Mouse (Mus musculus): ENCODE results near the gene Efhc1. TPM values are rescaled to one million over a fixed set of nuclear protein-coding genes. Genes with fewer than 3 reads are reported as not detected.

The Efhc1 gene
- polyA plus RNA-seq, 1 experiment: 0.13 TPM

GRCm38 (mm10) chr1:20980553-20980952, 29.1 kb downstream of the Efhc1 start:
- Histone ChIP-seq H3K4me3 (ENCODE audit: extremely low read depth, insufficient read depth, insufficient read length) (no peak overlapping the region), H3K27me3 (ENCODE audit: control insufficient read depth, insufficient read depth, low read length) (no peaks in the 10 kb centered on the region), H3K4me1 (ENCODE audit: control insufficient read depth, insufficient read depth, insufficient read length) (peaks cover 5% of the 10 kb centered on the region), H3K27ac (ENCODE audit: insufficient read depth, low read length) (no peak overlapping the region), H3K36me3 (ENCODE audit: control insufficient read depth, insufficient read depth, low read length) (no peaks in the 10 kb centered on the region)
- WGBS: 95% methylated on average over 1 of the region's 1 CpGs
- no peak for DNase-seq (ENCODE audit: low read depth in 1 of 2, low spot score in 2 of 2)
- TF ChIP-seq CTCF (IDR thresholded peaks at IDR 0.05; ENCODE audit: extremely low read depth, insufficient read depth, insufficient read length, insufficient replicate concordance) (no peak), POLR2A (IDR thresholded peaks at IDR 0.05; ENCODE audit: low read depth, low read length) (no peak)

GRCm38 (mm10) chr1:20981764-20982163, 30.3 kb downstream of the Efhc1 start:
- 86% methylated on average over 6 of the region's 6 CpGs for WGBS
- Histone ChIP-seq H3K4me3 (ENCODE audit: extremely low read depth, insufficient read depth, insufficient read length) (no peak overlapping the region), H3K4me1 (ENCODE audit: control insufficient read depth, insufficient read depth, insufficient read length) (peaks cover 5% of the 10 kb centered on the region), H3K27me3 (ENCODE audit: control insufficient read depth, insufficient read depth, low read length) (no peaks in the 10 kb centered on the region), H3K27ac (ENCODE audit: insufficient read depth, low read length) (no peak overlapping the region), H3K36me3 (ENCODE audit: control insufficient read depth, insufficient read depth, low read length) (no peaks in the 10 kb centered on the region)
- DNase-seq (ENCODE audit: low read depth in 1 of 2, low spot score in 2 of 2): no peak
- no peak for TF ChIP-seq CTCF (IDR thresholded peaks at IDR 0.05; ENCODE audit: extremely low read depth, insufficient read depth, insufficient read length, insufficient replicate concordance)
- TF ChIP-seq POLR2A (IDR thresholded peaks at IDR 0.05; ENCODE audit: low read depth, low read length): no peak

GRCm38 (mm10) chr1:20984103-20984502, 32.7 kb downstream of the Efhc1 start:
- no peak for DNase-seq (ENCODE audit: low read depth in 1 of 2, low spot score in 2 of 2)
- no peak overlapping the region for H3K4me3 ChIP-seq (ENCODE audit: extremely low read depth, insufficient read depth, insufficient read length)
- H3K27ac ChIP-seq (ENCODE audit: insufficient read depth, low read length): no peak overlapping the region
- H3K36me3 ChIP-seq (ENCODE audit: control insufficient read depth, insufficient read depth, low read length): no peaks in the 10 kb centered on the region
- no peaks in the 10 kb centered on the region for H3K27me3 ChIP-seq (ENCODE audit: control insufficient read depth, insufficient read depth, low read length)
- TF ChIP-seq POLR2A (IDR thresholded peaks at IDR 0.05; ENCODE audit: low read depth, low read length) (no peak), CTCF (IDR thresholded peaks at IDR 0.05; ENCODE audit: extremely low read depth, insufficient read depth, insufficient read length, insufficient replicate concordance) (no peak)
- peaks cover 5% of the 10 kb centered on the region for H3K4me1 ChIP-seq (ENCODE audit: control insufficient read depth, insufficient read depth, insufficient read length)
- 84% methylated on average over 2 of the region's 2 CpGs for WGBS

GRCm38 (mm10) chr1:20984582-20984981, 33.2 kb downstream of the Efhc1 start:
- no peak for DNase-seq (ENCODE audit: low read depth in 1 of 2, low spot score in 2 of 2)
- Histone ChIP-seq H3K4me3 (ENCODE audit: extremely low read depth, insufficient read depth, insufficient read length) (no peak overlapping the region), H3K27me3 (ENCODE audit: control insufficient read depth, insufficient read depth, low read length) (no peaks in the 10 kb centered on the region), H3K36me3 (ENCODE audit: control insufficient read depth, insufficient read depth, low read length) (no peaks in the 10 kb centered on the region), H3K4me1 (ENCODE audit: control insufficient read depth, insufficient read depth, insufficient read length) (peaks cover 5% of the 10 kb centered on the region), H3K27ac (ENCODE audit: insufficient read depth, low read length) (no peak overlapping the region)
- TF ChIP-seq CTCF (IDR thresholded peaks at IDR 0.05; ENCODE audit: extremely low read depth, insufficient read depth, insufficient read length, insufficient replicate concordance) (no peak), POLR2A (IDR thresholded peaks at IDR 0.05; ENCODE audit: low read depth, low read length) (no peak)
- 57% methylated on average over 4 of the region's 4 CpGs for WGBS

- no peaks in the 10 kb centered on the region for H3K27me3 ChIP-seq (ENCODE audit: control insufficient read depth, insufficient read depth, low read length)
- no peaks in the 10 kb centered on the region for H3K36me3 ChIP-seq (ENCODE audit: control insufficient read depth, insufficient read depth, low read length)
- H3K4me1 ChIP-seq (ENCODE audit: control insufficient read depth, insufficient read depth, insufficient read length): peaks cover 5% of the 10 kb centered on the region
- DNase-seq (ENCODE audit: low read depth in 1 of 2, low spot score in 2 of 2): no peak
- WGBS: 18% methylated on average over 10 of the region's 10 CpGs
- no peak overlapping the region for H3K4me3 ChIP-seq (ENCODE audit: extremely low read depth, insufficient read depth, insufficient read length)
- no peak for TF ChIP-seq CTCF (IDR thresholded peaks at IDR 0.05; ENCODE audit: extremely low read depth, insufficient read depth, insufficient read length, insufficient replicate concordance)
- no peak for TF ChIP-seq POLR2A (IDR thresholded peaks at IDR 0.05; ENCODE audit: low read depth, low read length)
- H3K27ac ChIP-seq (ENCODE audit: insufficient read depth, low read length): no peak overlapping the region; the same call in 1 of the 2 replicates
Measured at GRCm38 (mm10) chr1:20986378-20987056, 35.1 kb downstream of the Efhc1 start.

GRCm38 (mm10) chr1:20989461-20990083, 38.1 kb downstream of the Efhc1 start:
- no peaks in the 10 kb centered on the region for H3K36me3 ChIP-seq (ENCODE audit: control insufficient read depth, insufficient read depth, low read length)
- WGBS: 85% methylated on average over 11 of the region's 11 CpGs
- H3K27me3 ChIP-seq (ENCODE audit: control insufficient read depth, insufficient read depth, low read length): no peaks in the 10 kb centered on the region
- no peak for DNase-seq (ENCODE audit: low read depth in 1 of 2, low spot score in 2 of 2)
- H3K4me3 ChIP-seq (ENCODE audit: extremely low read depth, insufficient read depth, insufficient read length): no peak overlapping the region
- H3K27ac ChIP-seq (ENCODE audit: insufficient read depth, low read length): no peak overlapping the region
- H3K4me1 ChIP-seq (ENCODE audit: control insufficient read depth, insufficient read depth, insufficient read length): peaks cover 4% of the 10 kb centered on the region
- TF ChIP-seq POLR2A (IDR thresholded peaks at IDR 0.05; ENCODE audit: low read depth, low read length) (no peak), CTCF (IDR thresholded peaks at IDR 0.05; ENCODE audit: extremely low read depth, insufficient read depth, insufficient read length, insufficient replicate concordance) (no peak)

- TF ChIP-seq POLR2A (IDR thresholded peaks at IDR 0.05; ENCODE audit: low read depth, low read length): no peak
- no peak for TF ChIP-seq CTCF (IDR thresholded peaks at IDR 0.05; ENCODE audit: extremely low read depth, insufficient read depth, insufficient read length, insufficient replicate concordance)
- H3K27ac ChIP-seq (ENCODE audit: insufficient read depth, low read length): no peak overlapping the region
- H3K27me3 ChIP-seq (ENCODE audit: control insufficient read depth, insufficient read depth, low read length): no peaks in the 10 kb centered on the region
- 73% methylated on average over 3 of the region's 3 CpGs for WGBS
- H3K4me1 ChIP-seq (ENCODE audit: control insufficient read depth, insufficient read depth, insufficient read length): no peaks in the 10 kb centered on the region; the same call in 1 of the 2 replicates
- no peak for DNase-seq (ENCODE audit: low read depth in 1 of 2, low spot score in 2 of 2)
- no peak overlapping the region for H3K4me3 ChIP-seq (ENCODE audit: extremely low read depth, insufficient read depth, insufficient read length)
- no peaks in the 10 kb centered on the region for H3K36me3 ChIP-seq (ENCODE audit: control insufficient read depth, insufficient read depth, low read length)
Measured at GRCm38 (mm10) chr1:20993690-20994089, 42.3 kb downstream of the Efhc1 start.
